Mouse (Mus musculus): ENCODE results near the gene Adk. TPM values are rescaled to one million over a fixed set of nuclear protein-coding genes. Genes with fewer than 3 reads are reported as not detected.
"Not testable (repeated sequence)": the region's sequence is repeated elsewhere in the genome, so short reads cannot be mapped to it uniquely, and the experiment has no call there.

Adk gene
- polyA plus RNA-seq, 1 experiment from 2014 or later, result 71.9 TPM

DNA sequence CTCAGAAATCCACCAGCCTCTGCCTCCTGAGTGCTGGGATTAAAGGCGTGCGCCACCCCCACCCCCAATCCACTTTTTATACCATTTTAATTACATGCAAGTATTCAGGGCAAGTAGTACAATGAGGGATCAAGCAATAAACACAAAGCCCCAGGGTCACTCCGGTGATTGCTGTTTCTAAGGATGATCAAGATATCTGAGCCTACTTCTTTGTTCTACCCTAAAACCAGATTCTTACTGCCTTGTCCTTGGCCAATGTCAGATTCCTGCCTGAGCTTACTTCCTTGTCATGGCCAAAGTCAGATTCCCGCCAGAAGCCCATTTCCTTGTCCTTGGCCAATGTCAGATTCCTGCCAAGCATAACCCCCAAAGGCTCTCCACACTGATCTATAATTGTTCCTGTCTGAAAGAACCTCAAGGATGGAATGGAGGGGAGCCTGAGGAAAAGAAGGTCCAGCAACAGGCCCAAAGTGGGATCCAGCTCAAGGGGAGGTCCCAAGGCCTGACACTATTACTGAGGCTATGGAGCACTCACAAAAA, 422.3 kb downstream of the Adk start:
- not testable (repeated sequence) for H3K27ac ChIP-seq (ENCODE audit: low read length)
- WGBS, result 85% methylated on average over 4 of the region's 4 CpGs

DNA sequence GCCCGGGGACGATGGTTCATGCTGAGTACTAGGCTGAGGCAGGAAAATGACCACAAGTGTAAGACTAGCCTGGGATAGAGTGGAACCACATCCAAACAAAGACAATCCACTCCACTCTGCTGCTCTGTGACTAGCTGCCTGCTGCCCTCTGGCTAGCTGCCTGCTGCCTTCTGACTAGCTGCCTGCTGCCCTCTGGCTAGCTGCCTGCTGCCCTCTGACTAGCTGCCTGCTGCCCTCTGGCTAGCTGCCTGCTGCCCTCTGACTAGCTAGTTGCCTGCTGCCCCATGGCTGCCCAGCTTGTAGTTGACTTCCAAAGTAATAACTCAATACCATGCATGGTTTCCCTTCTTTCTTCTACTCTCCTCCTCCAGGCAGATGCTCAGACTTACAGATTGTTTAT, 424.8 kb downstream of the Adk start:
- 87% methylated on average over 2 of the region's 2 CpGs for WGBS
- Histone ChIP-seq H3K27me3 (replicated peaks; ENCODE audit: control insufficient read depth, insufficient read depth, low read length) (no peaks in the 10 kb centered on the region), H3K9ac (replicated peaks; ENCODE audit: low read depth, low read length) (no peak overlapping the region), H3K36me3 (ENCODE audit: control insufficient read depth, insufficient read depth) (no peaks in the 10 kb centered on the region), H3K4me1 (replicated peaks; ENCODE audit: control insufficient read depth, insufficient read depth, low read length) (no peaks in the 10 kb centered on the region), H3K4me2 (ENCODE audit: low read length) (no peak overlapping the region), H3K9me3 (ENCODE audit: control insufficient read depth, low read length) (no peaks in the 10 kb centered on the region), H3K4me3 (replicated peaks; ENCODE audit: low read length) (no peak overlapping the region), H3K27ac (ENCODE audit: low read length) (no peak overlapping the region)
- ATAC-seq, result no peak

More for the DNA sequence above, 422.3 kb downstream of the Adk start:
- not testable (repeated sequence) for H3K9ac ChIP-seq (replicated peaks; ENCODE audit: low read depth, low read length); H3K4me3 ChIP-seq (replicated peaks; ENCODE audit: low read length); ATAC-seq; H3K27me3 ChIP-seq (replicated peaks; ENCODE audit: control insufficient read depth, insufficient read depth, low read length); H3K9me3 ChIP-seq (ENCODE audit: control insufficient read depth, low read length); H3K4me2 ChIP-seq (ENCODE audit: low read length); H3K36me3 ChIP-seq (ENCODE audit: control insufficient read depth, insufficient read depth); H3K4me1 ChIP-seq (replicated peaks; ENCODE audit: control insufficient read depth, insufficient read depth, low read length)

DNA sequence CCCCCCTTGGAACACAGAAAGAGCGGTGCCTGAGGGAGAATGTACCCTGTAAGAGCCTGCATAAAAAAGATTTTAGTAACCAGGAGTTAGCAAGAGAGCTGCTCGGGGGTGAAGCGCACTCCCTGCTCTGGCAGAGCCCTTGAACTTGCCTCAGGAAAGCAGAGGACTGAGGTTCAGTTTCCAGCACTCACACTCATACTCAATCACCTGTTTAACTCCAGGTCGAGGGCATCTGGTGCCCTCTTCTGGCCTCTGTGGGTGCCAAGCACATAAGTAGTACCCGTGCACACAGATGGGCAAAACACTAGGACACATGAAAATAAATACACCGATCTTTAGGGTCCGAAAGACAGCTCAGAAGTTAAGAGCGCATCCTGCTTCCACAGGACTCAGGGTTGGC, 427.2 kb downstream of the Adk start:
- ATAC-seq, result no peak
- no peaks in the 10 kb centered on the region for H3K36me3 ChIP-seq (ENCODE audit: control insufficient read depth, insufficient read depth)
- no peaks in the 10 kb centered on the region for H3K4me1 ChIP-seq (replicated peaks; ENCODE audit: control insufficient read depth, insufficient read depth, low read length)
- H3K27ac ChIP-seq (ENCODE audit: low read length), result no peak overlapping the region
- H3K4me2 ChIP-seq (ENCODE audit: low read length), result no peak overlapping the region
- H3K4me3 ChIP-seq (replicated peaks; ENCODE audit: low read length), result no peak overlapping the region
- no peaks in the 10 kb centered on the region for H3K27me3 ChIP-seq (replicated peaks; ENCODE audit: control insufficient read depth, insufficient read depth, low read length)
- no peaks in the 10 kb centered on the region for H3K9me3 ChIP-seq (ENCODE audit: control insufficient read depth, low read length)
- no peak overlapping the region for H3K9ac ChIP-seq (replicated peaks; ENCODE audit: low read depth, low read length)
- 95% methylated on average over 8 of the region's 8 CpGs for whole genome bisulfite sequencing

DNA sequence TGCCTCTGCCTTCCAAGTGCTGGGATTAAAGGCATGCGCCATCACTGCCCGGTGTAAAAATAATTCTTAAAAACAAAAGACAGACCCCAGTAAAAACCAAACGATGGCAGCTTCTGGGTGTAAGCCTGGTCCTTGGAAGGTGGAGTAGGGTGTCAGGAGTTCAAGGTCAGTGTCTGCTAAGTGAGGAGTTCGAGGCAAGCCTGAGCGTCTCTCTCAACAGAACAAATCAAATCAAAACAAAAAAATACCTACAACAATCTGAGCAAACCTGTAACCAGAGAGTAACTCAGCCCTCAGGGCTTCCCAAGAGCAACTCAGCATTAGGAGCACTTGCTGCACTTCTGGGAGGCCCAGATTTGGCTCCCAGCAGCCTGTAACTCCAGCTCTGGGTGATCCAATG, 427.8 kb downstream of the Adk start:
- H3K4me1 ChIP-seq (replicated peaks; ENCODE audit: control insufficient read depth, insufficient read depth, low read length), result no peaks in the 10 kb centered on the region
- H3K9ac ChIP-seq (replicated peaks; ENCODE audit: low read depth, low read length), result no peak overlapping the region
- ATAC-seq, result no peak
- no peaks in the 10 kb centered on the region for H3K9me3 ChIP-seq (ENCODE audit: control insufficient read depth, low read length)
- H3K4me2 ChIP-seq (ENCODE audit: low read length), result no peak overlapping the region
- H3K4me3 ChIP-seq (replicated peaks; ENCODE audit: low read length), result no peak overlapping the region
- no peaks in the 10 kb centered on the region for H3K36me3 ChIP-seq (ENCODE audit: control insufficient read depth, insufficient read depth)
- H3K27ac ChIP-seq (ENCODE audit: low read length), result no peak overlapping the region
- no peaks in the 10 kb centered on the region for H3K27me3 ChIP-seq (replicated peaks; ENCODE audit: control insufficient read depth, insufficient read depth, low read length)
- 93% methylated on average over 5 of the region's 5 CpGs for WGBS

DNA sequence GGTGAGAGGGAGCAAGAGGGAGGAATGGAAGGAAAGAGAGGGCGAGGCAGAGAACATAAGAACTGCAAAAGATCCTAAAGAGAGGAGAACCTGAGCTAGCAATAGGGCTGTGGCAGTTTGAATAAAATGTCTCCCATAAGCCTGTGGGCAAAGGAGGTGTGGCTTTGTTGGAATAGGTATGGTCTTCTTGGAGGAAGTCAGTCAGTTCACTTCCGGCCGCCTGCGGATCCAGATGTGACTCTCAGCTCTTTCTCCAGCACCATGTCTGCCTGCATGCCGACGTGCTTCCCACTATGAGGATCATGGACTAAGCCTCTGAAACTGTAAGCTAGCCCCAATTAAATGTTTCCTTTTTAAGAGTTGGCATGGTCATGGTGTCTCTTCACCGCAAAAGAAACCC, 428.9 kb downstream of the Adk start, which contains the start of gene Kat6b:
TSS of gene Kat6b (plus strand) at position 204 of the 400 bp plus-strand sequence.
- WGBS, result 92% methylated on average over 7 of the region's 7 CpGs
- no peaks in the 10 kb centered on the region for H3K27me3 ChIP-seq (replicated peaks; ENCODE audit: control insufficient read depth, insufficient read depth, low read length)
- ATAC-seq, result no peak
- H3K9me3 ChIP-seq (ENCODE audit: control insufficient read depth, low read length), result no peaks in the 10 kb centered on the region
- no peak within 1 kb of the TSS for H3K4me2 ChIP-seq (ENCODE audit: low read length)
- H3K4me1 ChIP-seq (replicated peaks; ENCODE audit: control insufficient read depth, insufficient read depth, low read length), result no peaks in the 10 kb centered on the region
- no peak within 1 kb of the TSS for H3K4me3 ChIP-seq (replicated peaks; ENCODE audit: low read length)
- no peak within 1 kb of the TSS for H3K27ac ChIP-seq (ENCODE audit: low read length)
- no peak within 1 kb of the TSS for H3K9ac ChIP-seq (replicated peaks; ENCODE audit: low read depth, low read length)
- no peaks in the 10 kb centered on the region for H3K36me3 ChIP-seq (ENCODE audit: control insufficient read depth, insufficient read depth)

DNA sequence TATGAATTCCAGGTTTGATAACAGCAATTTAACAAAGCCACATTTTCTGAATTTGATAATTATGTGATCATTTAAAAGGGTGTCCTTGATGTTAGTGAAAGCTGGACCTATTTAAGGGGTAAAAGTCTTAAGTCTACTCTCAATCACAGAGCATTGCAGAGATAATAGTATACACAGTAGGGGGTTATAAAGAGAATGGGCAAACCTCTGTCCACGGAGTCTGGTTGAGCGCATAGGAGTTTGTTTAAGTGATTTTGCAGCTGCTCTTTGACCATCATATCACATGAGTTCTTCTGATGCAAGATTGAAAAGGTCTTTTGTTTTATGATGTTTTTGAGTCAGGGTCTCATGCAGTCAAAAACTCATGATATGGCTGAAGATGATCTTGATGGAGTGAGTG, 431.8 kb downstream of the Adk start:
- no peak overlapping the region for H3K9ac ChIP-seq (replicated peaks; ENCODE audit: low read depth, low read length)
- 0 out of 2 replicates have a peak, but pooled peaks cover 4% of the 10 kb centered on the region for H3K4me1 ChIP-seq (replicated peaks; ENCODE audit: control insufficient read depth, insufficient read depth, low read length)
- H3K36me3 ChIP-seq (ENCODE audit: control insufficient read depth, insufficient read depth), result no peaks in the 10 kb centered on the region
- H3K27ac ChIP-seq (ENCODE audit: low read length), result no peak overlapping the region
- ATAC-seq, result no peak
- no peaks in the 10 kb centered on the region for H3K9me3 ChIP-seq (ENCODE audit: control insufficient read depth, low read length)
- H3K4me3 ChIP-seq (replicated peaks; ENCODE audit: low read length), result no peak overlapping the region
- no peak overlapping the region for H3K4me2 ChIP-seq (ENCODE audit: low read length)
- no peaks in the 10 kb centered on the region for H3K27me3 ChIP-seq (replicated peaks; ENCODE audit: control insufficient read depth, insufficient read depth, low read length)
- 73% methylated on average over 2 of the region's 2 CpGs for WGBS

DNA sequence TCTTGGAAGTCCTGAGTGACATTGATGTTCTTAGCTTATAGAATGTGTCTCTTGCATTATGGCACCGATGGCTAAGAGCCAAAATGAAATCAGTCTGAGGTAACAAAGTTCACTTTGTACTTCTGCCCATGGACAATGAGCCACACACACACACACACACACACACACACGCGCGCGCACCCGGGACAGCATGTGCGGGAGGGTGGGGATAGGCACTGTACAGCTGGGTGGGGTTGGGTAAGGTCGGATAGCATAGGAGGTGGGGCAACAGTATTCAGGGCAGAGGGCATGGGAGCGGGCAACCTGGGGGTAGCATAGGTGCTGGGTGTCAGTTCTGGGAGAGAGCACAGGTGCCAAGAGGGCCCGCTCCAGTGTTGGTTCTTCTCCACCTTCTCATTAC, 432.3 kb downstream of the Adk start:
- Histone ChIP-seq H3K4me3 (replicated peaks; ENCODE audit: low read length) (no peak overlapping the region), H3K9me3 (ENCODE audit: control insufficient read depth, low read length) (no peaks in the 10 kb centered on the region), H3K4me2 (ENCODE audit: low read length) (no peak overlapping the region), H3K36me3 (ENCODE audit: control insufficient read depth, insufficient read depth) (no peaks in the 10 kb centered on the region), H3K4me1 (replicated peaks; ENCODE audit: control insufficient read depth, insufficient read depth, low read length) (0 out of 2 replicates have a peak, but pooled peaks cover 4% of the 10 kb centered on the region), H3K27me3 (replicated peaks; ENCODE audit: control insufficient read depth, insufficient read depth, low read length) (no peaks in the 10 kb centered on the region), H3K9ac (replicated peaks; ENCODE audit: low read depth, low read length) (no peak overlapping the region), H3K27ac (ENCODE audit: low read length) (no peak overlapping the region)
- WGBS, result 96% methylated on average over 10 of the region's 10 CpGs
- ATAC-seq, result no peak

DNA sequence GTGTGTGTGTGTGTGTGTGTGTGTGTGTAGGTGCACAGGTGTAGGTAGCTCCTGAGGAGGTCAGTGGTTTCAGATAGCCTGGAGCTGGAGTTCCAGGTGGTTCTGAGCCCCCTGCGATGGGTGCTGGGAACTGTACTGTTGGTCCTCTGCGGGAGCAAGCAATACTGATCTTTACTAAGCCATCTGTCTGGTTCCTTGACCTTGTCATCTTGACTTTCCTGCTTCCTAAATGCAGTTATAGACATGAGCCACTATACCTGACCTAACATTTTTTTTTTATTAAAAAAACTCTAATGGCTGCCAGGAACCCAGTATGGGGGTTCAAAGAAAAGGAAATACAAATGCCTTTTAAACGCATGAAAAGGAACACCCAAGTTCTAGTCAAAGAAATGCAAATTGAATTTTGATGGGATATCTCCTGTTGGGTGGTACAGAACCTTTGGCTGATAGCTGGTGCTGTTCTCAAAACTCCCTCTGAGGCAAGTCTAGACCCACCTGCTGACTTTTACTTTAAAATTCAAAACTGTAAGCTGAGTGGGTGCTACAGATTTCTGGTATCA, 433.7 kb downstream of the Adk start:
- no peak overlapping the region for H3K4me2 ChIP-seq (ENCODE audit: low read length)
- H3K27me3 ChIP-seq (replicated peaks; ENCODE audit: control insufficient read depth, insufficient read depth, low read length), result no peaks in the 10 kb centered on the region
- WGBS, result 89% methylated on average over 3 of the region's 3 CpGs
- no peaks in the 10 kb centered on the region for H3K9me3 ChIP-seq (ENCODE audit: control insufficient read depth, low read length)
- H3K27ac ChIP-seq (ENCODE audit: low read length), result no peak overlapping the region
- no peaks in the 10 kb centered on the region for H3K36me3 ChIP-seq (ENCODE audit: control insufficient read depth, insufficient read depth)
- no peak overlapping the region for H3K9ac ChIP-seq (replicated peaks; ENCODE audit: low read depth, low read length)
- H3K4me3 ChIP-seq (replicated peaks; ENCODE audit: low read length), result no peak overlapping the region
- ATAC-seq, result no peak
- H3K4me1 ChIP-seq (replicated peaks; ENCODE audit: control insufficient read depth, insufficient read depth, low read length), result 0 out of 2 replicates have a peak, but pooled peaks cover 4% of the 10 kb centered on the region

DNA sequence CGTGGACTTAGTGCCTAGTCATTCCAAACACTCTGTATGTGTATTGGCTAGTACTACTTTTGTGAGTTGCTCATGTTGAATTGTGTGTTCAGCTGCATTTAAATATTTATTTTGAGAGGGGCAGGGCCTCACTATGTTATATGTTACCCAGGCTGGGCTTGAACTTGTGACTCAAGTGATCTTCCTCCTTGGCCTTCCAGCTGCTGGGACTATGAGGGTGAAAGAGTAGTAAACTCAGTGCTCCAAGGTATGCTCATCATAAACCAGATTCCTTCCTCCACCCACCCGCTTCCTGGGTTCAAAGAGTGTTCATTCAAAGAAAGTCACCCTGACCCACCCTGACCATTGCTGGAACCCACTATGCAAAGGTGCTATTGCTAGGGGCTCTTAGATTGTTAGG, 434.8 kb downstream of the Adk start:
- not testable (repeated sequence) for H3K4me1 ChIP-seq (replicated peaks; ENCODE audit: control insufficient read depth, insufficient read depth, low read length); H3K9me3 ChIP-seq (ENCODE audit: control insufficient read depth, low read length); H3K27ac ChIP-seq (ENCODE audit: low read length); H3K9ac ChIP-seq (replicated peaks; ENCODE audit: low read depth, low read length); H3K4me3 ChIP-seq (replicated peaks; ENCODE audit: low read length); H3K4me2 ChIP-seq (ENCODE audit: low read length); H3K36me3 ChIP-seq (ENCODE audit: control insufficient read depth, insufficient read depth); H3K27me3 ChIP-seq (replicated peaks; ENCODE audit: control insufficient read depth, insufficient read depth, low read length); ATAC-seq
- WGBS, result 96% methylated on average over 2 of the region's 2 CpGs
